Mouse (Mus musculus) liver, embryonic 14.5 days (tissue): ENCODE measurements at regions not wholly inside any gene's neighbourhood (a gene's known extent, or its start where the extent isn't known, plus 50 kb on each side); places are given as distances from the start of the nearest gene placed in this dataset.
A peak's percentile ranks its signal among the peaks of the same experiment; 100 is the strongest.

Source experiments
- ATAC-seq: fragments of 200-750 bp; cut with Nextera tagmentation; 2 replicates; pipeline ENCODE4 v1.8.0; 2017; ENCODE audit warnings: moderate number of reproducible peaks, mild to moderate bottlenecking, moderate library complexity; ENCODE audit not compliant: insufficient read depth
- DNase-seq, 3 experiments: peaks; one replicate each; pipeline ENCODE4 v3.0.0-alpha.2; 2012 to 2013; ENCODE audit warnings: low read depth in 3 of 3, low spot score in 3 of 3
- H3K27ac ChIP-seq: fragments of 300-500 bp; sonication (generic); 2 replicates; pipeline ENCODE4 v1.5.1; 2014; ENCODE audit warnings: moderate library complexity, mild to moderate bottlenecking, control low read depth, inconsistent platforms
- H3K27me3 ChIP-seq: fragments of 300-500 bp; sonication (generic); 2 replicates; pipeline ENCODE4 v1.6.1; 2014; ENCODE audit warnings: mild to moderate bottlenecking, low read length, moderate library complexity; ENCODE audit not compliant: control insufficient read depth, insufficient read depth
- H3K36me3 ChIP-seq: fragments of 300-500 bp; sonication (generic); replicated peaks from 2 replicates; pipeline ENCODE4 v1.6.1; 2014; ENCODE audit warnings: low read depth; ENCODE audit not compliant: control insufficient read depth, insufficient read depth
- H3K4me1 ChIP-seq, 2 experiments: fragments of 200-500 bp in 1 of 2; fragments of 300-500 bp in 1 of 2; sonication (generic) in 1 of 2; replicated peaks; 2 replicates each; pipeline ENCODE4 v1.6.1; 2012 to 2014; ENCODE audit warnings: antibody characterized with exemption in 1 of 2, inconsistent platforms in 1 of 2, low read length in 1 of 2; ENCODE audit not compliant: control insufficient read depth in 2 of 2, insufficient read depth in 2 of 2
- H3K4me2 ChIP-seq: fragments of 300-500 bp; sonication (generic); 2 replicates; pipeline ENCODE4 v1.6.1; 2014; ENCODE audit warnings: low read depth, mild to moderate bottlenecking, control low read depth, moderate library complexity
- H3K4me3 ChIP-seq, 2 experiments: fragments of 200-500 bp in 1 of 2; fragments of 300-500 bp in 1 of 2; sonication (generic) in 1 of 2; 2 replicates each; pipeline ENCODE4 v1.5.1; 2012 to 2014; ENCODE audit warnings: low read depth in 2 of 2, low read length in 2 of 2, mild to moderate bottlenecking in 2 of 2, control low read depth in 1 of 2, inconsistent platforms in 1 of 2, moderate library complexity in 1 of 2; ENCODE audit not compliant: insufficient read depth in 1 of 2
- H3K9ac ChIP-seq: fragments of 300-500 bp; sonication (generic); replicated peaks from 2 replicates; pipeline ENCODE4 v1.6.1; 2014; ENCODE audit warnings: mild to moderate bottlenecking, control low read depth, moderate library complexity
- H3K9me3 ChIP-seq: fragments of 300-500 bp; sonication (generic); 2 replicates; pipeline ENCODE4 v1.6.1; 2016; ENCODE audit warnings: low read length, mixed read lengths; ENCODE audit not compliant: control insufficient read depth
- CTCF ChIP-seq: IDR thresholded peaks from 2 replicates; pipeline ENCODE4 v1.5.1; 2016; ENCODE audit warnings: antibody characterized with exemption, low read depth, control low read depth
- EP300 ChIP-seq: IDR thresholded peaks from 2 replicates; pipeline ENCODE4 v1.6.1; 2016; ENCODE audit warnings: antibody characterized with exemption, low read depth
- WGBS: fragments of 180-500 bp; shearing (Covaris S2); extraction: QIAGEN DNeasy Blood & Tissue Kit; methylation state at CpG from one replicate; pipeline ENCODE4 v1.1.7; 2014; ENCODE audit not compliant: insufficient replicate concordance; 5-methylcytosine and 5-hydroxymethylcytosine counted together

- Histone ChIP-seq H3K9me3 (no peaks in the 10 kb centered on the region), H3K4me2 (no peak overlapping the region), H3K4me1 (peaks cover 0 to 2% of the 10 kb centered on the region in 2 experiments; a peak in 1 of 4 replicates), H3K36me3 (no peaks in the 10 kb centered on the region), H3K27me3 (peaks cover 26% of the 10 kb centered on the region), H3K9ac (no peak overlapping the region), H3K4me3 (no peak overlapping the region), H3K27ac (no peak overlapping the region)
- TF ChIP-seq CTCF (no peak), EP300 (no peak)
- DNase-seq (no peak), ATAC-seq (no peak)
- WGBS, result 16% methylated on average over 11 of the region's 11 CpGs
Observed at GRCm38 (mm10) chr8:126139546-126139870, 144.5 kb downstream of the Kcnk1 start.

- no peak overlapping the region for H3K4me2 ChIP-seq
- 73% methylated on average over 6 of the region's 6 CpGs for WGBS
- ATAC-seq (no peak), DNase-seq (no peak)
- H3K27me3 ChIP-seq, result peaks cover 26% of the 10 kb centered on the region
- no peaks in the 10 kb centered on the region for H3K4me1 ChIP-seq
- no peaks in the 10 kb centered on the region for H3K9me3 ChIP-seq
- TF ChIP-seq EP300, result no peak
- TF ChIP-seq CTCF, result no peak
- H3K36me3 ChIP-seq, result no peaks in the 10 kb centered on the region
- no peak overlapping the region for H3K27ac ChIP-seq
- no peak overlapping the region for H3K4me3 ChIP-seq
- H3K9ac ChIP-seq, result no peak overlapping the region
Observed at GRCm38 (mm10) chr8:126140998-126141397, 146.0 kb downstream of the Kcnk1 start.

- Histone ChIP-seq H3K27ac (no peak overlapping the region), H3K9me3 (no peaks in the 10 kb centered on the region), H3K9ac (no peak overlapping the region), H3K27me3 (no peaks in the 10 kb centered on the region), H3K36me3 (no peaks in the 10 kb centered on the region), H3K4me3 (no peak overlapping the region), H3K4me1 (no peaks in the 10 kb centered on the region), H3K4me2 (no peak overlapping the region)
- 10% methylated on average over 4 of the region's 4 CpGs for WGBS
- no peak for TF ChIP-seq EP300
- TF ChIP-seq CTCF, result no peak
- ATAC-seq (no peak), DNase-seq (no peak)
Observed at GRCm38 (mm10) chr8:126151527-126151926, 146.8 kb upstream of the Slc35f3 start.

- no peak for TF ChIP-seq CTCF
- no peak for TF ChIP-seq EP300
- Histone ChIP-seq H3K27ac (no peak overlapping the region), H3K9me3 (no peaks in the 10 kb centered on the region), H3K9ac (no peak overlapping the region), H3K36me3 (no peaks in the 10 kb centered on the region), H3K4me1 (no peaks in the 10 kb centered on the region), H3K4me2 (no peak overlapping the region), H3K4me3 (no peak overlapping the region), H3K27me3 (no peaks in the 10 kb centered on the region)
- no peak for DNase-seq
- WGBS, result 33% methylated on average over 1 of the region's 1 CpGs
- no peak for ATAC-seq
Observed at GRCm38 (mm10) chr8:126153955-126154354, 144.4 kb upstream of the Slc35f3 start.

- WGBS, result 50% methylated on average over 8 of the region's 8 CpGs
Observed at GRCm38 (mm10) chr8:126157452-126158185, 140.7 kb upstream of the Slc35f3 start.

More at GRCm38 (mm10) chr8:126157452-126158185, 140.7 kb upstream of the Slc35f3 start:
- no peak for DNase-seq
- Histone ChIP-seq H3K9ac (no peak overlapping the region), H3K4me2 (no peak overlapping the region), H3K27ac (no peak overlapping the region), H3K4me1 (peaks cover 0 to 10% of the 10 kb centered on the region in 2 experiments; a peak in 3 of 4 replicates), H3K27me3 (no peaks in the 10 kb centered on the region), H3K36me3 (no peaks in the 10 kb centered on the region), H3K9me3 (no peaks in the 10 kb centered on the region), H3K4me3 (no peak overlapping the region)
- no peak for ATAC-seq
- TF ChIP-seq EP300 (no peak), CTCF (peak; percentile 57)
